Mouse (Mus musculus) cerebellum, adult 2 months (tissue): ENCODE measurements around the gene Nek6.

Source experiments
- CTCF ChIP-seq: fragments of 200-500 bp; IDR thresholded peaks from 2 replicates; pipeline ENCODE4 v1.5.1; 2011; ENCODE audit warnings: low read depth, mild to moderate bottlenecking, control low read depth, low read length, moderate library complexity, borderline replicate concordance; ENCODE audit not compliant: insufficient read depth
- POLR2A ChIP-seq: fragments of 200-500 bp; IDR thresholded peaks from 2 replicates; pipeline ENCODE4 v1.6.1; 2011; ENCODE audit warnings: low read length, control low read depth, borderline replicate concordance; ENCODE audit not compliant: insufficient read depth

- TF ChIP-seq POLR2A (no peak), CTCF (no peak)
Measured at GRCm38 (mm10) chr2:38512308-38513182, 1.1 kb downstream of the Nek6 start.
